In the genomic region with DNA sequence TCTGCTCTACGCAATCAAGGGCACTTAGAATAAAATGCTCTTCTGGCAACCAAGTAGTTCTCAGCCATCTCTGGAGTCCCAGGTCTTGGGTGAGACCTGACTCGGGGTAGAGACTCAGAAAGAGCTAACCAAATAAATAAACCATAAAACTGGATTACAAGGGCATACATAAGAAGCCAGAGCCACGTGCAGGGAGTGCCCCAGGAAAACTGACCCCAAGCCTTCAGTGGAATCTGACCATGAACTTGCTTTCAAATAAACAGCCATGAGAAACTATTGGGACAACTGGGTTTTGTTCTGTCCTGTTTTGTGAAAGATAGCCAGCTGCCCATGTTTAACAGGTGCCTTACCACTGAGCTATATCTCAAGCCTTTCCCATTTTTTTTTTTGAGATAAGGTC, we compare ENCODE assay signal across 17 mouse cellular contexts.
A peak's percentile ranks its signal among the peaks of the same experiment; 100 is the strongest.
DNase-seq lines count a peak whose midpoint lies in the region; ATAC-seq and TF ChIP-seq lines count a peak whose summit lies in the region.
"Had no signal": no experiment of that assay in that cellular context is flagged by ENCODE, and none has a peak within 500 bp of the region (broad histone marks: within the 10 kb centered on the region; RNA-seq: fewer than 3 reads in every experiment).

No protein-coding gene starts in this region.

- no peak for TF ChIP-seq POLR2A in kidney, adult 2 months (IDR thresholded peaks at IDR 0.05; ENCODE audit: low read depth, low read length)

- peak overlapping the region; percentile 22; the same call in 1 of the 2 replicates for H3K27ac ChIP-seq in kidney, adult 2 months (ENCODE audit: insufficient read depth, low read depth, low read length)
- H3K27ac ChIP-seq in lung, postnatal 0 days (ENCODE audit: low read length) = no peak overlapping the region
- peak overlapping the region; percentile 62; the same call in 1 of the 2 replicates for H3K27ac ChIP-seq in intestine, postnatal 0 days (ENCODE audit: low read depth, low read length)
- H3K27ac ChIP-seq: embryonic facial prominence, embryonic 13.5 days; forebrain, embryonic 12.5 days; hindbrain, embryonic 10.5 days had no signal

- TF ChIP-seq EP300 in lung, postnatal 0 days (IDR thresholded peaks at IDR 0.05) = no peak

- peak; percentile 33 for ATAC-seq in lung, postnatal 0 days
- peak; percentile 8; the same call in 1 of the 2 replicates for ATAC-seq in intestine, postnatal 0 days
- ATAC-seq: forebrain, embryonic 16.5 days had no signal

- H3K27me3 ChIP-seq in kidney, adult 2 months (replicated peaks; ENCODE audit: control insufficient read depth, insufficient read depth, low read length) = no peaks in the 10 kb centered on the region
- H3K27me3 ChIP-seq in lung, postnatal 0 days (replicated peaks; ENCODE audit: insufficient read depth, low read length) = no peaks in the 10 kb centered on the region
- no peaks in the 10 kb centered on the region for H3K27me3 ChIP-seq in intestine, postnatal 0 days (replicated peaks; ENCODE audit: control insufficient read depth, insufficient read depth, low read length)
- H3K27me3 ChIP-seq: embryonic facial prominence, embryonic 13.5 days; forebrain, embryonic 12.5 days; heart, embryonic 12.5 days had no signal

- H3K4me3 ChIP-seq in kidney, adult 2 months (ENCODE audit: insufficient read depth, low read depth, low read length) = no peak overlapping the region
- H3K4me3 ChIP-seq in lung, postnatal 0 days (ENCODE audit: low read depth, low read length) = no peak overlapping the region
- no peak overlapping the region for H3K4me3 ChIP-seq in intestine, postnatal 0 days (ENCODE audit: low read depth, low read length)
- H3K4me3 ChIP-seq: embryonic facial prominence, embryonic 13.5 days; forebrain, embryonic 12.5 days; heart, embryonic 12.5 days; hindbrain, embryonic 10.5 days had no signal

- H3K9ac ChIP-seq in lung, postnatal 0 days (replicated peaks; ENCODE audit: low read depth) = no peak overlapping the region
- H3K9ac ChIP-seq in intestine, postnatal 0 days (ENCODE audit: low read depth, low read length) = no peak overlapping the region
- H3K9ac ChIP-seq: embryonic facial prominence, embryonic 13.5 days; forebrain, embryonic 12.5 days; heart, embryonic 12.5 days had no signal

- peaks cover 10% of the 10 kb centered on the region; the same call in 1 of the 2 replicates for H3K4me1 ChIP-seq in kidney, adult 2 months (ENCODE audit: control insufficient read depth, insufficient read depth, low read length)
- H3K4me1 ChIP-seq in lung, postnatal 0 days (ENCODE audit: insufficient read depth, low read depth, low read length) = no peaks in the 10 kb centered on the region
- H3K4me1 ChIP-seq in intestine, postnatal 0 days (replicated peaks; ENCODE audit: control insufficient read depth, insufficient read depth, low read length) = 0 out of 2 replicates have a peak, but pooled peaks cover 6% of the 10 kb centered on the region
- H3K4me1 ChIP-seq: embryonic facial prominence, embryonic 13.5 days; forebrain, embryonic 12.5 days had no signal

- no peaks in the 10 kb centered on the region for H3K9me3 ChIP-seq in lung, postnatal 0 days (ENCODE audit: low read length)
- H3K9me3 ChIP-seq in intestine, postnatal 0 days (ENCODE audit: control insufficient read depth) = no peaks in the 10 kb centered on the region
- H3K9me3 ChIP-seq: embryonic facial prominence, embryonic 13.5 days; forebrain, embryonic 12.5 days; heart, embryonic 12.5 days had no signal

- H3K36me3 ChIP-seq in kidney, adult 2 months (ENCODE audit: control insufficient read depth, insufficient read depth, low read length) = no peaks in the 10 kb centered on the region
- no peaks in the 10 kb centered on the region for H3K36me3 ChIP-seq in lung, postnatal 0 days (ENCODE audit: insufficient read depth, low read length)
- no peaks in the 10 kb centered on the region for H3K36me3 ChIP-seq in intestine, postnatal 0 days (ENCODE audit: control insufficient read depth, insufficient read depth)
- H3K36me3 ChIP-seq: embryonic facial prominence, embryonic 13.5 days; forebrain, embryonic 12.5 days; heart, embryonic 12.5 days; hindbrain, embryonic 10.5 days had no signal

- no peak for DNase-seq in kidney, adult 2 months
- no peak for DNase-seq in kidney, postnatal 4 days
- no peak for DNase-seq in lung, postnatal 0 days (ENCODE audit: low spot score)
- DNase-seq in lung, postnatal 14 days = no peak
- no peak for DNase-seq in left cerebral cortex, adult 18-20 months (ENCODE audit: low spot score in 2 of 2)
- DNase-seq in left cerebral cortex, adult 9 months (ENCODE audit: low spot score in 2 of 2) = no peak
- DNase-seq: adrenal gland, postnatal 10 days; cerebellum, adult 18-20 months; cerebellum, adult 9-11 months; cerebellum, postnatal 36 days; gastrocnemius, postnatal 25 days had no signal

- no peak for TF ChIP-seq CTCF in kidney, adult 2 months (conservative IDR thresholded peaks at IDR 0.05; ENCODE audit: insufficient read depth, insufficient read length, low read depth, low read length)
- TF ChIP-seq CTCF in lung, postnatal 0 days (IDR thresholded peaks at IDR 0.05) = no peak
- TF ChIP-seq CTCF in intestine, postnatal 0 days (IDR thresholded peaks at IDR 0.05; ENCODE audit: low read depth) = no peak

- WGBS in kidney, adult 2 months = 49% methylated on average over 3 of the region's 3 CpGs
- WGBS in lung, postnatal 0 days = 34% methylated on average over 3 of the region's 3 CpGs
- 31% methylated on average over 3 of the region's 3 CpGs for WGBS in intestine, postnatal 0 days

- no peak overlapping the region for H3K4me2 ChIP-seq in lung, postnatal 0 days (replicated peaks; ENCODE audit: low read depth, low read length)
- no peak overlapping the region for H3K4me2 ChIP-seq in intestine, postnatal 0 days (replicated peaks; ENCODE audit: low read depth)
- H3K4me2 ChIP-seq: embryonic facial prominence, embryonic 13.5 days; forebrain, embryonic 12.5 days; heart, embryonic 12.5 days had no signal
